Mouse (Mus musculus) G1E (cell line): ENCODE data around the gene Krtap16-1.

Source experiments
- CTCF ChIP-seq: IDR thresholded peaks from 2 replicates; pipeline ENCODE4 v1.5.1; 2012; ENCODE audit warnings: low read depth, low read length, inconsistent platforms, mixed read lengths
- GATA1 ChIP-seq: IDR thresholded peaks from 2 replicates; pipeline ENCODE4 v1.6.1; 2012; ENCODE audit warnings: borderline replicate concordance, low read length, inconsistent platforms, mixed read lengths
- POLR2AphosphoS5 ChIP-seq: IDR thresholded peaks from 2 replicates; pipeline ENCODE4 v1.6.1; 2012; ENCODE audit warnings: low read depth, low read length, inconsistent platforms; ENCODE audit not compliant: insufficient replicate concordance

DNA sequence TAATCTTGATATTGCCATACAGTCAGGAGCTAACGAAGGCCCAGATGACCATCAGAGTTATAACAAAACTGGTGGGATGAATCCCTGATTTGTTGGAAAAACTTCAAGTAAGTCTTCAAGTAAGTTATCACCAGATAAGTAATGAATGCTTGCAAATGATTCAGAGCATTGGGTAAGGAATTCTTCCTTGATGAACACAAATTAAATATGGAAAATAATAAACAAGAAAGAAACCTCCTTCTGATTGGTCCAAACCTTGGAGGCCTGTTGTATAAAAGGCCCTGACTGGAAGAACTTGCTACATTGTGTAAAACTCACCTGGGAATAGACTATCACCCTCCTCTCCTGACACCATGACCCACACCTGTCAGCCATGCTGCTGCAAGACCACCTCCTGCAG, 50.4 kb downstream of the Krtap16-1 start, which contains the start of gene Krtap31-2:
- no peak for TF ChIP-seq CTCF
- TF ChIP-seq GATA1, result no peak
- no peak for TF ChIP-seq POLR2AphosphoS5
